Mouse (Mus musculus): ENCODE measurements at regions not wholly inside any gene's neighbourhood (a gene's known extent, or its start where the extent isn't known, plus 50 kb on each side); places are given as distances from the start of the nearest gene placed in this dataset.
"Not testable (repeated sequence)": the region's sequence is repeated elsewhere in the genome, so short reads cannot be mapped to it uniquely, and the experiment has no call there.

DNA sequence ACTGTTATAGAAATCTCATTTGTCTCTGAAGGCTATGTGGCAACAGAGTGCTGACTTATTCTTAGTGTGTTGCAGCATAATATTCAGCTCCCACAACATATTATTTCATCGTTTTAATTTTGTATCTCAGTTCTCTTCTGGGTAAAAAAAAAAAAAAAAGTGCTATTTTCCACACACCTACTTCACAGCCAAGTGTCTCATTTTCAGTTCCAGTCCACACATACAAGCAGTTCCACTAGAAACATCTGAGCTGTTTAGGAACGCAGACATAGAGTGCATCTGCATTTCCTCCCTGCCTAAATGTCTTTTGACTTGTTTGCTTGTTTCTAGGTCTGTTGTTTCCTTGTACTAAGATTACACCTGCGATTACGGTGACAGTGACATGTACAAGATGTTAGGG is 328.3 kb downstream of the Casp12 start:
- DNase-seq (ENCODE audit: low read depth, low spot score) = no peak
- 75% methylated on average over 4 of the region's 4 CpGs for WGBS

DNA sequence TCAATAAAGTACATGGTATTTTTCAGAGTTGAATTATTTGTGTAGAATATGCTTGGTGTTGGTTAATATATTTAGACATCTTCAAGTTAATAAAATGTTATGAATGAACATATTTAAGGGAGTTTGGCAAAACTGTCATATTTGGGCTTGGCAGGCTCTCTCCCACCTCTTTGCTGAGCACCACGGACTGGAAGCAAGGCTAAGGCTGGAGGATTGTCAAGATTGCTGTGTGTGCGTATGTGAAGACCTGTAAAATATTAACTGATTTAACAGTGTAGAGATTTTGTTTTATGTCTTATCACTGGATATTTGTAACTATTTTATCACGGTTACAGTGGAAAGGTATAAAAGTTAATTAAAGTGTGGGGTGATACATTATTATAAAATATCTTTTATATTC is 363.3 kb downstream of the Casp12 start:
- no peak for DNase-seq (ENCODE audit: low read depth, low spot score)
- WGBS = 37% methylated on average over 3 of the region's 3 CpGs

DNA sequence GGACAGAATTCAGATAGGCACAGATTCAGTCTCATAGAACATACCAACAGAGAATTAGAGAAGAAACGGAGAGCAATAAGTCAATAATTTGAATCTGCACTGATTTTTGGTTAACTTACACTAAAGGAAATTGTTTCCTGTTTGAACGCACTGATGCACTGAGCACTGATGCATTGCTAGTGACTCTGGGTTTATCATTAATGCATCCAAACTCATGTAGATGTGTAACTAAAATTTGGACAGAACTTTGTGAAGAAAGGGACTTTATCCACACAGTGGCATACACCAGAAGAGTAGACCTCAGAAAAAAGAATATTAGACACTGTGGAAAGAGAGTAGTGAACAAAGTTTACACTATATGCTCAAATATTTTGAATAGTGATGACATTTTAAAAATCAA is 364.2 kb downstream of the Casp12 start:
- DNase-seq (ENCODE audit: low read depth, low spot score) = no peak
- WGBS = 82% methylated on average over 2 of the region's 2 CpGs

DNA sequence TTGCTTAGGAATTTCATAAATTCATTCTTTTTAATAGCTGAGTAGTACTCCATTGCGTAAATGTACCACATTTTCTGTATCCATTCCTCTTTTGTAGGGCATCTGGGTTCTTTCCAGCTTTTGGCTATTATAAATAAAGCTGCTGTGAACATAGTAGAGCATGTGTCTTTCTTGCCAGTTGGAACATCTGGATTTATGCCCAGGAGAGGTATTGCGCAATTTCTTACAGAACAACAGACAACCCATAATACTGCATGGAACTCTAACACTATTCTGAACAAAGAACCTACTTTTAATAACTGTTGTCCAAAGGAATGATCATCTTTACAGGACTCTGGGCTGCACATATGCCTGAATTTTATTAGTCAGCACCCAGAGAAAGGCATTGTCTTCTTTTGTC is 373.4 kb downstream of the Casp12 start:
- not testable (repeated sequence) for DNase-seq (ENCODE audit: low read depth, low spot score)
- WGBS = 90% methylated on average over 2 of the region's 2 CpGs

DNA sequence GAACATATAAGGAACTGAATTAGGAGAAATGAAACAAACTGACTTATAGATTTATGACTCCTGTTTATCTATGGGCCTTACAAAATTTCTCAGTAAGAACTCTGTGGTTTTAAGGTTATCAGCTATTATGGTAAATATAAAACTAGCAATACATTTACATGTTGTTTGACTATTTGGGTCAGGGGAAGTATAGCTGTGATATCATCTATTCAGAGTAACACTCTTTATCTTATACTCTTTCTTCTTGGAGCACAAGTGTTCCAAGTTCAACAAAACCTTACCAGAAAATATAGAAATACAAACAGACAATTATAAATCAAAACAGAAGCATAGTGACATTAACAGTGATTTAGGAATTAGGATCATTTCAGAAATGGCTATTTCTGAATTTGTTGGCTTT is 383.6 kb downstream of the Casp12 start:
- no peak for DNase-seq (ENCODE audit: low read depth, low spot score)

DNA sequence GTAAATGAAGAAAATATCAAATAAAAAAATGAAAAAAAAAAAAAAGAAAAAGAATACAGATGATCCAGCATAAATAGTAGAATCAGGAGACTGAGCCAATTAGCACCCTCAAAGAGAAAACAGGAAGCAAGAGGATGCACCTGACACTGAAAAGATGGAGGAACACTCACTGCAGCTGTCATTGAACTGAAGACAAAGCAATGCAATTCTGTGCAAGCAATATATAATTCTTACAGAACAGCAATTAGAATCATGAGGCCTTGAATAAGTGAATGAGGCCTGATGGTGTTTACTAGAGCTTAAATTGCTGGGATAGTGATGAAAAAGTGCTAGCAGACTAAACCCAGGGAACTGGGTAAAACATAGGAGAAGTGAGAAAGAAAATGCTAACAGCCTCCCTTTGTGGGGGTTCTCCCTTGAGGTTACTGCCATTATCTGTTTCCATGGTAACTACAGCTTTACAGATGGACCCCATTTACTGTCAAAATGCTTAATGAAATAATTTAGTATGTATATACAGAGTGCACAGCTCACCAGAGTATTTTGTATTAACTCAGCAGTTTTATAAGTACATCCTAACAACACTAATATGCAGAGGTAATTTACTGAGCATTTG is 407.6 kb downstream of the Casp12 start:
- no peak for DNase-seq (ENCODE audit: low read depth, low spot score)

DNA sequence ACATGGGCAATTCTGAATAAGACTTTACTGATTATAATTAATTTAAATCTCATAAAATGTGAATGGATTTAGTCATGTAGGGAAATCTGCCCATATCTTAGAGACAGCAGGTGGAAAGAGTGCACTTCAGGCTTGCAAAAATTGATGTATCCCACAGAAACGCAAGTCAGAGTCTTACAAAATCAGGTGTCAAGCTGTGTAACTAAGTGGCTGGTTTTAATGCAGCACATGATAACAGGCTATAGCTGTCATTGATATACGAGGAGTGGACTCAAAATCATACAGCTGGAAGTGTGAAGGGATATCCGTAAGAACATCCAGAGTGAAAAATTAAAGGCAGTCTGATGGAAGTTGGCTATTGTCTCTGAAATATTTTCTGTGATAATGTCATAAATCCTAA is 408.6 kb downstream of the Casp12 start:
- 82% methylated on average over 3 of the region's 3 CpGs for WGBS
- no peak for DNase-seq (ENCODE audit: low read depth, low spot score)

DNA sequence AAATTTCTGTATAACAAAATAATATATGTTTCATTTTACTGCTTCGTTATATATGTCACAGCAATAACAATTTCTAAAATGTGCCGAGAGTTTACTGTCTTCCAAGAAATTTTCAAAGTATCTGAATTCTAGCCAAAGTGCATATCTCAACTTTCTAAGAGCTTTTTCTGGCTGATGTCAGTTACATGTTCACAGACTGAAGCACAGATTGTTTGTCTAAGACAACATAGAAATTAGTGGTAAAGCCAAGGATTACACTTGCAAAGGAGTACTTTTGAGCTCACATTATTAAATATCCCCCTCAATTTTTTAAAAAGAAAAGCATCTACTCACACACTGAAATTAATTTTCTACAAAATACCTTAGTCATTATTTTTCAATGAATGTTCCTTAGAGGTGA is 407.2 kb upstream of the Pdgfd start:
- 73% methylated on average over 2 of the region's 2 CpGs for WGBS
- no peak for DNase-seq (ENCODE audit: low read depth, low spot score)

DNA sequence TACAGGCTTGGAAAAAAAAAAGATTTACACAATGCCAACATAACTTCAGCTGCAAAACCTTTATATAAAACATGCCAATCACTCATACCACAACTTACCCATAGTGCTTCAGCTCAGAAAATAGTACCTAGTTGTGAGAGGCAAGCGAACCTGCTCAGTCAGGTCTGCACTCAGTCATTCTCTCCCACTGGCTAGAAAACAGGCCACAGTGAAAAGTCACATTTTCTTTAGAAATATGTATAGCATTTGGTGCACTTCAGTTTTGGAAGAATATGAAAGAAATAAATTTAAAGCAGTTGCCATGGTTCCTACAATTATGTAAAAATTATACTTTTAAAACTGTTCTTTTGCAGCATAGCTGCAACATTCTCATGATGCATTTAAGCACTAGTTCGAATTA is 398.5 kb upstream of the Pdgfd start:
- DNase-seq (ENCODE audit: low read depth, low spot score) = no peak
- WGBS = 81% methylated on average over 2 of the region's 2 CpGs

DNA sequence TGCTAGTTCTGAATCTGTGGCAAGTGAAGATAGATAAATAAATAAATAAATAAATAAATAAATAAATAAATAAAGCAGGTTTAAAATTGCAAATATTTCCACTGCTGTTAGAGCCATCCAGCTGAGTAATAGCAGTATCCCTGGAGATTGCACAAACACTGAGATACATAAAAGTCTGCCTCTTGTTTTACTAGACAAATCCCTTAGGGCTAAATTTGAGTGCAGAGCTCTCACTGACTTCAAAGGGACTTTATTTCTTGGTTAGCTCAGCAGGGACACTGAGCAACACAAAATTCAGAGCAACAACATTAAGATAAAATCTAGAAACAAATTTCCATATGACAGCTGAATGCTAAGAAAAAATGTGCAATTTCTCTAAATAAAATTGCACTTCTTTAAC is 397.2 kb upstream of the Pdgfd start:
- DNase-seq (ENCODE audit: low read depth, low spot score) = no peak
